Mouse (Mus musculus): ENCODE data around the gene Lrp2. TPM values are rescaled to one million over a fixed set of nuclear protein-coding genes. Genes with fewer than 3 reads are reported as not detected.

Lrp2 gene
- 0.05 and 0.08 TPM in 2 replicates for polyA plus RNA-seq (2015; fragmentation: Nextera tagmentation; extraction: Ambion mirVana)

DNA sequence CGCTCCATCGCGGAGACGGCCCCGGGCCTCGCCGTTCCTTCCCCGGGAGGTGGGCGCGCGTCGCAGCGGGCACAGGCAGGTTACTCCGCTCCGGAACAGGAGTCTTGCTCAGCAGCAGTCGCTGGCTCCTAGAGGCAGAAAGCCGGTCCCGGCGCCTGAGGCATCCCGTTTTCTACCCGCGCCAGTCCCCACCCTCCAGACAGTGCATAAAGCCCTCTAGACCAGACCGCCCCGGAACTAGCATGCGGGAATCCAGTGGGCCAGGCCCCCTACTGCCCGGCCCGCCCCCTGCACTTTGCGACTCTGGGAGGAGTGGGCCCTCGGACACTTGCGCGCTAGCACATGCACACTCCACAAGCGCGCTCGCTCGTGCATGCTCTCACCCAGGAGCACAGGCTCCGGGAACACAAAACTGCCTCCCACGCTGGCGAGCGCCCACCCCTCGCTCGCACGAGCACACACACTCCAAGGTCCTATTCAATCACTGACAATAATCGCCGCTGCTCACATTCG, at the start of gene Lrp2:
Gene Lrp2, minus strand, starts transcription at position 180 of the 513 bp plus-strand sequence.
- no peak for DNase-seq (ENCODE audit: low spot score)

DNA sequence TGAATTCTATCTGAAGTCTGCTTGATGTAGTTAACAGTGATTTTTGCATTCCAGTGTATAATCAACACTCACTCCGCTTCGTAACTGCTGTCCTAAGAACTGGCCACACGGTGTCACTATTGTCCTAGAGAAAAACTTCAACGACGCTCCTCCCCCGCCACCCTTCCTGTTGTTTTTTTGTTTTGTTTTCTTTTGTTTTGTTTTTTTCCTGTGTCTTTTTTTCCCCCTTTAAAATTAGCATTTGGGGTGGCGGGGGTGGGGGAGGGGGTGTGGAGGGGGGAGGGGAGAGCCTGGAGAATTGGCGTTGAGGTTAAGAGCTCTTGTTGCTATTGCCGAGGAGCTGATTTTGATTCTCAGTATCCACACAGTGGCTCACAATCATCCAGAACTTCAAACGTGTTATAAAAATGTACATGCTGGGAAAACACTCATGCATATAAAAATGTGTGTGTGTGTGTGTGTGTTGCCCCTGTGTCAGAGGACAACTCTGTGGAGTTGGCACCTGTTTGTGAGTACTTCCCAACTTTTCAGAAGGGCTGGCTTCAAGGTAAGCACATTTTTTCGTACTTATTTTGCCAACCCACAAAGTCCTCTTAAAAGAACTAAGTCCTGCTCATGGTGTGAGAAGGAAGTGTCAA, 49.3 kb upstream of the Lrp2 start:
- peak; percentile 79 for DNase-seq (ENCODE audit: low spot score)

DNA sequence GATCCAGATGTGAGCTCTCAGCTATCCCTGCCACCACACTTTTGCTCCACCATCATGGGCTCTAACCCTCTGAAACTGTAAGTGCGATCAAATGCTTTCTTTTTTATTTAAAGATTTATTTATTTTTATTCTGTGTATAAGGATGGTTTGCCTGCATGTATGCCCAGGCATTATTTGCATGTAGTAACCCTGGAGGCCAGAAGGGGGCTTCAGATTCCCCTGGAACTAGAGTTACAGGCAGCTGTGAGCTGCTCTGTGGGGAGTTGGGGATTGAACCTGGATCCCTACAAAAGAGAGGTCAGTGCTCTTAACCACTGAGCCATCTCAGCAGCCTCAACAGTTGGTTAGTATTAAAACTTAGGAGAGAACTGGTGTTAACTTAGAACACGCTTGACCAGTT, 45.6 kb upstream of the Lrp2 start:
- peak; percentile 22 for DNase-seq (ENCODE audit: low spot score)

DNA sequence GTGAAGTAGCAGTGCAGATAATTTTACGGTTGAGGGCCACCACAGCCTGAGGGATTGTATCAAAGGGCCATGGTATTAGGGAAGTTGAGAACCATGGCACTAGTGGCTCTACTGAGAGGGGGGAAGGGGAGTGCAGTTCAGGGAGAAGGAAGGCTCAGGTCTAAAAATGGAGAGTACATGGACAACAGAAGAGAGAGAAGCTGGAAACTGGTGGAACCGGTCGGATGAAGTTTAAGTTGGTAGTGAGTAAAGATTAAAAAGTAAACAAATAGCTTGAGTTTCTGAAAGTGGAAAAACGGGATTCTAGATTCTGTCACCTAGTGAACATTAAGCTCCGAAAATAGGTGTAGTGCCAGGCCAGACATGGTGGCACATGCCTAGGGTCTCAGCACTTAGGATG, 44.9 kb upstream of the Lrp2 start:
- DNase-seq (ENCODE audit: low spot score) = no peak

DNA sequence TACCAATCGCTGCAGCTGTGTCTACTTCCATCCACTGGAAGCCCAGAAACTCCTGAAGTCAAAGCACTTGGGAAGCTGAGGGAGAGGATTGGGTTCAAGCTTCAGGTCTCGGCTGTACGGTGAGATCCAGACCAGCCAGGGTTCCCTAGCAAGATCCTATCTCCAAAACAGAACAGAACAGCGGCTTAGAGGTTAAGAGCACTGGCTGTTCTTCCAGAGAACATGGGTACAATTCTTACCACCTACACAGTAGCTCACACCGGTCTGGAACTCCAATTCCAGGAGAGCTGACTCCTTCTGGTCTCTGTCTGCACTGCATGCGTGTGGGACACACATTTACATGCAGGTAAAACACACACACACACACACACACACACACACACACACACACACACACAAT, 44.0 kb upstream of the Lrp2 start:
- no peak for DNase-seq (ENCODE audit: low spot score)

DNA sequence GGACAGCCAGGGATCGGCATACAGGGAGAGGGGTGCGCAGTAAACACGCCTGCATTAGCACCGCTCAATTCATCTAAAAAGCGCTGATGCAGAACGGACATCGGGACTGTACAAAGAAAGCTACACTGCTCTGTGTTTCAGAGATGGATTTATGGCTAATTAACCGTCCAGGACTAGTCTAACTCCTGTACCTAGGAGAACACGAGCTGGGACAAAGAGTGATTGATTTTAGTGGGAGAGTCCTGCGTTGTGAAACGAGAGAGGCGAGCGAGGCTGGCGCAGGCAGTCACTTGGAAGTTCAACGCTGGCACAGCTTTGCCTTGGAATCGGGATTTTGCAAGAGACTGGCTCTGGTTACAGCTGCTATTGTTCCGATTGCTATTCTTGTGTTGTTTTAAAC, 43.4 kb upstream of the Lrp2 start:
- DNase-seq (ENCODE audit: low spot score) = no peak

DNA sequence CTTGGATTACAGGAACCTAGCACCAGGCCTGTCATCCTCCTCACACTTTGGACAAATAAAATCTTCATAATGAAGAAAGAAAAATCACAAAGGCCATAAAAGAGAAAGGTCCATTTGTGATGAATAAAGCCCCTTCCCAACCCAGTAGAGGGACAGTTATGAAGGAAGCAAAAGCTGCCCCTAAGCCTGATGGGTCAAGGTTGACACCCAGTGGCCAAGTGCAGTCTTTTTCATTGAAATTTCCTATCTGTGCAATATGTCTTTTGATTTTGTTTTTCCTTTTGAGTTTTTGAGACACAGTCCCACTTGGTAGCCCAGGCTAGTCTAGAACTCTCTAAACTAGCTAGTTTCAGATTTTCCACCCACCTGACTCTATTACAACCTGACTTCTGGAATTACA, 33.4 kb upstream of the Lrp2 start:
- DNase-seq (ENCODE audit: low spot score) = no peak

DNA sequence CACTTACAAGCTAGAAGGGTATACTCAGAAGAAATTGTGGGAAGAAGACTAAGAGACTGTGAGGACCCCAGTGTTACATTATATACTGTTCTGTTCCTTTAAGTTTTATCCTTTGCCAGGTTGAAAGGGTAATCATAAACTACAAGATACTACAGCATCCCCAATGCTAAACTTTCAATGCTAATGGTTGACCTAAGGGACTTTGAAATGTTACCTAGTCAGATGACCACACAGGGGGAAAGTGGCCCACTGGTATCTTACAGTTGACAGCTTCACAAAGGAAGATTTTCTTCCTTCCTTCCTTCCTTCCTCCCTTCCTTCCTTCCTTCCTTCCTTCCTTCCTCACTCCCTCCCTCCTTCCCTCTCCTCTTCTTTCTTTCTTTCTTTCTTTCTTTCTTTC, 32.5 kb upstream of the Lrp2 start:
- no peak for DNase-seq (ENCODE audit: low spot score)

DNA sequence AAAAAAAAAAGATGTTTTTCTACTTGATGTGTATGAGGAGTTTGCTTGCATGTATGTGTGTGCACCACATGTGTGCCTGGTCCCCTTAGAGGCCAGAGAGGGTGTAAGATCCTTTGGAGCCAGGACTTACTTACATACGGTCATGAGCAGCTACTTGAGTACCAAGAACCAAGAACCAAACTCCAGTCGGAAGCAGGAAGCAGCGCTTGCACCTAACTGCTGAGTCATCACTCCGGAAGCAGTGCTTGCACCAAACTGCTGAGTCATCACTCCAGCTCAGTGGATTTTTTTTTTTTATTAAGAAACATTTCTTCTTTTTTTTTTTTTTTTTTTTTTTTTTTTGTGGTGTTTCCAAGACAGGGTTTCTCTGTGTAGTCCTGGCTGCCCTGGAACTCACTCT, 27.4 kb upstream of the Lrp2 start:
- DNase-seq (ENCODE audit: low spot score) = peak; percentile 41

DNA sequence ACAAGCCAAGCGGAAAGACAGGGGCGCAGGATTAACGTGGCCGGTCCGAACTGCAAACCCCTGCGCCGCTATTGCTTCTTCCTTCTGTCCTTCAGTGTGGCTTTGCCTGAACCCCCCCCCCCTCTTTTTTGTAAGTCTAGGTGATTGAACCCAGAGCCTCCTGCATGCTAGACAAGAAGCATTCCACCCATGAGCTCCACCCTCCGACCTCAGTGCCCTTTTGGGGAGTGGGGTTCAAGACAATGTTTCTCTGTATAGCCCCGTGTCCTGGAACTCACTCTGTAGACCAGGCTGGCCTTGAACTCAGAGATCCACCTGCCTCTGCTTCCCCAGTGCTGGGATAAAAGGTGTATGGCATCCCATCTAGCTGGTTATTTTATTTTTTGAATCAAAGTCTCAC, 26.9 kb upstream of the Lrp2 start:
- DNase-seq (ENCODE audit: low spot score) = no peak

DNA sequence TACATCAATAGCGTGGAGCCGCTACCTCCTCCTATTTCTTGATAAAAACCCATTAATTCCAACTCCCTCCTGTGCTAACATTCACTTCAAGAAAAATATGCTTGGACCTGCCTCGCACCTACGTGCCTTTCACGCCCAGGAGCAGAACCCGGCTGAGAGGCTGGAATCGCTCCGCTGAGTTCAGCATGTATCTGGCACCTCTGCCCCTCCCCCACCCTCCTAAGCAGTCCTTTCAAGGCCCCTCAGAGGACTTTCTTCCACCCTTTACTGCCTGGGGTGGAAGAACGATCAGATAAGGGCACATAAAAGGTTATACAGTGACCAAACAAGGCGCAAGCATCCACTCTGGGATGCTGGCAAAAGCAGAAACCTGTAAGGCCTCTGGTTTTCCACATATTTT, 26.4 kb upstream of the Lrp2 start:
- DNase-seq (ENCODE audit: low spot score) = no peak

DNA sequence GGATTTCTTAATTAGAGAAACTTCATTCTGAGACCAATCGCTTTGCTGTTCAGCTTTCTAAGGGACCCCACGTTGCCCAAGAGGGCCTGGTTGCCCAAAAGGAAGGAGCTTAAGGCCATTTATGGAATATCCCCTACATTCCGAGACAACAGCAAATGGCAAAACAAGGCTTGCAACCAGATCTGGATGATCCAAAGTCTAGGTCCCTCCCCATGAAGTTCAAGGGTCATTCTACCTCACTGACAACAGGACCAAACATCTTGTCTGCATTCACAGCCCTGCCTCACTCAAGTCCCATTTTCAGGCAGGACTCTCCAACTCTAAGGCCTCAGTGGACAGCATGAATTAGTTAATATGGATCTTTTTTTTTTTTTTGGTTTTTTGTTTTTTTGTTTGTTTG, 20.8 kb upstream of the Lrp2 start:
- no peak for DNase-seq (ENCODE audit: low spot score)

DNA sequence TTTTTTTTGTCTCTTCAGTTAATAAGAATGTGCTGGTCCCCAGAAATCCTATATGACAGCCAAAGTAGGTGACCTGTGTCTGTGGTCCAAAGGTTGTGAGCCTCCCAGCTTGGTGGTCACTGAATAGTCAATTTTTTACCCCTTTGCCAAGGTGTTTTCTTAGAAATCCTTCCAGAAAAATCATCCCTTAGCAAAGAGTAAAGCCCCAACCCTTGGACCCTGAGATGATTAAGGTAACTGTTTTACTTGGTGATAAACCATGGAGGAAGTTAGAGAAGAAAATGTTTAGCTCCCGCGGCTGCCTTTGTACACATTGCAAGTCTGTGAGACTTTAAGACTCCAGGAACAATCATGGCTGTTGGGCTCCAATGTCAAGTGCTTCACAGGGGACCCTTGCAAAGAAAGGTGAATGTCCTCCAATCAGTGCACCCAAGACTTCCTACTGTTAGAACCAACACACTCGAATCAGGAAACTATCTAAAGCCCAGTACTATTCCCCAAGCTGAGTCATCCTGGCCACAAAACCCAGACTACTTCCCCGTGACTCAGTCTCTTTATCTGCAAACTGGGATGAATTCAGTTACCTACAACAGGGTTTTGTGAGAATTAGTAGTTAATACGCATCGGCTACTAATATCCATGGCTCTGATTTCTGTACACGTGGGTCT, 18.0 kb upstream of the Lrp2 start:
- DNase-seq (ENCODE audit: low spot score) = no peak

DNA sequence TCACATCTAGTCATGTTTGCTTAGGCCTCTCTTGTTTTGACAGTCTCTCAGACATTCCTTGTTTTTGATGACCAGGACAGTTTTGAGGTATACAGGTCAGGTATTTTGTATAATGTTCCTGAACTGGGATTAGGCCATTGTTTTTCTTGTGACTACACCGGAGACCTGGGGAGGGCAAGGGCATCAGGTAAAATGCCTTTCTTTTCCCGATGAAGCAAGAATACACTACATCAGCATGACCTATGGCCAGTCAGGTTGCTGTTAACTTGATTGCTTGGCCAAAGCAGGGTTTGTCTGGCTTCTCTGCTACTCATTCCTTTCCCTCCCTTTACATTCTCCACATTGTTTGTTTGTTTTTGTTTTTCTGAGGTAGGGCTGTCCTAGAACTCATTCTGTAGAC, 7.3 kb upstream of the Lrp2 start:
- DNase-seq (ENCODE audit: low spot score) = no peak

DNA sequence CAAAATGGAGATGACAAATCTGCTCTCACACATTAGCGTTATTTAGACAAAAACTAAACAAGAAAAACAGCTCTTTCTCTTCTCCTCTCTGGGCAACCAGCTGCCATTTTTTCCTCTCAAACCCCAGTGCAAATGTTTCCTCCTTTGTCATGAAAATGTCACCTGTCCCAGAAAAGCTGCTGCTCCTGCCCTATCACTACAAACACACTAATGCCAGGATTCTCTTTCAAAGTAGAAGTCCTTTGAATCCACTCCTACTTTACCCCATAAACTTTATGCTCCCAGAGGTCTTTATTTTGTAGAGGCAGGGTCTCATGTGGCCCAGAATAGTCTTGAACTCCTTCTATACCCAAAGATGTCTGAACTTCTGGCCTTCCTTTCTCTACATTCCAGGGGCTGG, 6.7 kb upstream of the Lrp2 start:
- DNase-seq (ENCODE audit: low spot score) = no peak

DNA sequence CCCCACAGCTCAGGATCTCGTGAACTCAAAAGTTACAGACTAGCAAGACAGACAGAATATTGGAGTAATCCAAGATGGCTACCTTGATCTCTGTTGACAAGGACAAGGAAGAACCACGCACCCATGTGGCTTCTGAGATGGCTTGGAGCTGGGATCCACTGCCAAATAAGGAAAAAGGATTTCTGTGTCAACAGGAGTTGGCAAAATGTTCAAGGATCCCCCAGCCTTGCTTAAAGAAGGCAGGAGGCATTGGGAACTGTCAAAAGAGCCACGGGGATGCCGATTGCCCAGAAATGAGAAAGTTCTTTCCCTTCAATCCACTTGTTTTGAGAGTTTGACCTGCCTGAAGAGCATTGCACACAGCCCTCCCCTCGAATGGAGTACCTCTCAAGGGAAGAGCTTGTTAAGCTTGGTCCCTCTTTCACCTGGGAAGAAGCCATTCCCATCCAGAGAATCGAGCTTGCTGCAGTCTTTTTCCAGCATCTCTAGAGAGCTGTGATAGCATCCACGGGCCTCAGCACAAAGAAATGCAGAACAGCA, 6.2 kb upstream of the Lrp2 start:
- no peak for DNase-seq (ENCODE audit: low spot score)

DNA sequence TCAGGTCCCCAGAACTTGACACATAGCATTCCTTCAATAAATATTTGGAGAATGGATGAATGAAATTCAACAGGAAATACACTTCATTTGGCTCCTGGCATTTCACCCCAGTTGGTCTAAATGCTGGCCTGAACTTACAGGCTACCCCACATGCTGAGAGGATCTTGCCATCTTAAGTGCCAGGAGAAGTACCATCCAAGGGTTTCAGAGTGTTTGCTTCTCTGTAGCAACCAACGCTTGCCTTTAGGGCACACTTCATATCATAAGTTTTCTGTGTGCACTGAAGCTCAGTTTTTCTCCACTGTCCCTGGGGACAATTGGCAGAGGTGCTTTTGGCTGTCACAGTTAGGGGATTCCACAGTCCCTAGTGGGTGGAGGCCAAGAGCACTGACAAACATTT, 4.7 kb upstream of the Lrp2 start:
- DNase-seq (ENCODE audit: low spot score) = no peak

DNA sequence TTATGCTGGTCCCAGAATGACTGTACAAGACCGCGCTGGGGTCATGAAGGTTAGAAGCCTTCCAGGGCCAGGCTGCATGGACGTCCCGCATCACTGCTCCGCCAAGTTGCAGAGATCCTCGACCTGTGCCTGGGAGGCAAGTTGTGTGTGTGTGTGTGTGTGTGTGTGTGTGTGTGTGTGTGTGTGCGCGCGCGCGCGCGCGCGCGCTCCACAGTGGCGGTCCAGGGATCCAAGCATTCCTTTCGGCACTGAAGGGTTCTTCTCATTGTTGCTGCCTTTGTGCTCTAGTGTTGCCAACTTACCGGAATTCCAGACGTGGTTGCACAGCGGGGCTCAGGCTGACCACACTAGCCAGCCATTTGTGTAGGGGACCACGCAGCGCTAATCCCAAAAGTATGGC, 2.0 kb upstream of the Lrp2 start:
- DNase-seq (ENCODE audit: low spot score) = no peak

DNA sequence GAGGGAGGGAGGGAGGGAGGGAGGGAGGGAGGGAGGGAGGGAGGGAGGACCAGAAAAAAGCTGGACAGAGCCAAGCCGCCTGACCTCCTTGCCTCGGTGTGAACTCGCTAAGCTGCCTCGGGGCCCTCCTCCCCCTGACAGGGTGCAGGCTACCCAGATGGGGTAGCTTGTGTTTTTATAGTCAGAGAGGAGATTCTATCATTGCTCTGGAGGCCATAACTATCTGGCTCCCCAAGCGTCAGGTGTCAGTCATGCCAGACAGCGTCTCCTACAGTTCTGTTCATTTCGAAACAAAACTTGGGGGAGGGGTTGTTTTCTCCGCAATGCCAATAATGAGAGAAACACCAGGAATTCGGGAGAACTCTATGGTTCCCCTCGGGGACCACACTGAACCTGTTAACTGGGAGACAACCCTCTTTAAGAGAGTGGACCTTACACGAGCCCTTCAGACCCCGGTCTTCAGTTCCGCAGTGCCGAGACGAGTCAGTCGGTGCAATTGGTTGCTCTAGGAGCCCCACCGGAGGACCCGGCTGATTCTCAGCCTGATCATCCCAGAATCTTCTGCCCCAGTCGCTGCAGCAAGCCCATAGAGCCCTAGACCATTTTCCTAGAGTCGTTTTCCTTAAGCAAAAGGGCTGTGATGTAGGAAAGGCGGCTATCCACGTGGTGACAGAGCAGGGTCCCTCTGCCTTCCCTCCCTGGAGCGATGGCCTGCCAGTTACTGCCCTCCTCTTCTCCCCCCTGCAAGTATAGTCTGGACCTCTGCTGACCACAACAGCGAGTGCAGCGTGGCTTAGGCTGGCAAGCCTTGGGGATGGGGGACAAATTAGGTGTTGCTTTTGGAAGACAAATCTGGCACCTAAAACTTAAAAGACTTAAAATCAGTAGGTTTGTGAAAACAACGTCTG, 1.2 kb upstream of the Lrp2 start:
- DNase-seq (ENCODE audit: low spot score) = no peak

DNA sequence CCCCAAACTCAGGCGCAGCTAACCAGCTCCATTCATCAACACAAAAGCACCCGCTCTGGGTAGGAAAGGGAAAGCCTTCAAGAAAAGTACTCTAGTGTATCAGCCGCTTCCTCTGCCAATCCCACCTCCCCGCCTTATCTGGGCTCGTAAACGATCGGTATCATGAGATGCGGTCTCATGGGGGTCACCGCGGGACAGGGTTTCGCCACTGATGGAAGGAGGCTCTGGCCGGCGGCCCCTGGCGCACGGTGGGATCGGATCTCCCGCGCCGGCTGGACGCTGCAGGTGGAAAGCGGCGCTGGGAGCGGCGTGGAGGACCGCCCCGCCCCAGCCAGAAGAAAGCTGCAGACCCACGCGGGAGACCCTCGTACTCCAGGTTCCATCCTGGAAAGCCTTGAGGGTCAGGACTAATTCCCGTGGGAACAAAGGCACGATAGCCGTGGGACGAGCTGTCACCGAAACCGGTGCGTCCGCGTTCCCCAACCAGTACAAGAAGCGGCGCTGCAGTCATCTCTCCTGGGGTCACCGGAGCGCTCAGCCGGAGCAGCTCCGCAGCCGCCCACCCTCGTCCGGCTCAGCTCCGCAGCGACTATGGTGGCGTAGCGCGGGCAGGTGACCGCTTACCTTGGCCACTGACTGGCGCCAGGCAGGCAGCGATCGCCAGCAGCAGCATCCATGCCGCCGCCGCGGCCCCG, 527 bp downstream of the Lrp2 start:
- no peak for DNase-seq (ENCODE audit: low spot score)

Data from thymus, postnatal 0 days (tissue).